Mouse (Mus musculus) liver, adult 2 months (tissue): ENCODE results near the gene Tmem265. TPM values are rescaled to one million over a fixed set of nuclear protein-coding genes. Genes with fewer than 3 reads are reported as not detected.
A peak's percentile ranks its signal among the peaks of the same experiment; 100 is the strongest.

Experiments
- DNase-seq: peaks from one replicate; pipeline ENCODE4 v3.0.0-alpha.2; 2011; ENCODE audit warnings: low read depth, low spot score; ENCODE audit errors: extremely low read depth
- H3K27ac ChIP-seq: fragments of 200-500 bp; replicated peaks from 2 replicates; pipeline ENCODE4 v1.5.1; 2012; ENCODE audit warnings: low read depth, mild to moderate bottlenecking, control low read depth, inconsistent platforms, low read length; ENCODE audit not compliant: insufficient read depth
- H3K27me3 ChIP-seq: fragments of 200-500 bp; 2 replicates; pipeline ENCODE4 v1.6.1; 2012; ENCODE audit warnings: mild to moderate bottlenecking, moderate library complexity, low read length, inconsistent platforms; ENCODE audit not compliant: control insufficient read depth, insufficient read depth
- H3K36me3 ChIP-seq: fragments of 200-500 bp; 2 replicates; pipeline ENCODE4 v1.6.1; 2012; ENCODE audit warnings: low read length, inconsistent platforms; ENCODE audit not compliant: control insufficient read depth, insufficient read depth
- H3K4me1 ChIP-seq: fragments of 200-500 bp; 2 replicates; pipeline ENCODE4 v1.6.1; 2011; ENCODE audit warnings: low read length; ENCODE audit not compliant: control insufficient read depth, insufficient read depth
- H3K4me3 ChIP-seq: fragments of 200-500 bp; 2 replicates; pipeline ENCODE4 v1.5.1; 2011; ENCODE audit warnings: low read depth, mild to moderate bottlenecking, control low read depth, low read length, moderate library complexity; ENCODE audit not compliant: insufficient read depth
- H3K79me2 ChIP-seq: fragments of 200-500 bp; 2 replicates; pipeline ENCODE4 v1.6.1; 2012; ENCODE audit warnings: inconsistent platforms, mild to moderate bottlenecking, low read length, moderate library complexity; ENCODE audit not compliant: control insufficient read depth, insufficient read depth
- H3K9ac ChIP-seq: fragments of 200-500 bp; 2 replicates; pipeline ENCODE4 v1.6.1; 2012; ENCODE audit warnings: low read depth, mild to moderate bottlenecking, control low read depth, inconsistent platforms, low read length
- CTCF ChIP-seq: fragments of 200-500 bp; IDR thresholded peaks from 2 replicates; pipeline ENCODE4 v1.5.1; 2011; ENCODE audit warnings: low read depth, low read length, control low read depth
- POLR2A ChIP-seq: fragments of 200-500 bp; IDR thresholded peaks from 2 replicates; pipeline ENCODE4 v1.6.1; 2011; ENCODE audit warnings: low read length, control low read depth; ENCODE audit not compliant: insufficient read depth; ENCODE audit errors: extremely low read depth
- WGBS: fragments of 180-500 bp; shearing (Covaris S2); methylation state at CpG from one replicate; pipeline ENCODE4 v1.1.7; 2018; 5-methylcytosine and 5-hydroxymethylcytosine counted together
- polyA plus RNA-seq: library from polyadenylated mRNA; depleted of rRNA; stranded (reverse); fragments of >200 nt; gene quantifications from 2 replicates; pipeline ENCODE4 v1.2.3, GENCODE M21; 2012
- total RNA-seq: library from RNA; depleted of rRNA; stranded (reverse); fragments of >200 nt; gene quantifications from 2 replicates; pipeline ENCODE4 v1.2.3, GENCODE M21; 2014

Gene Tmem265
- total and polyA plus RNA-seq, 2 experiments, result 2.7 TPM; not detected in 1

- Histone ChIP-seq H3K27me3 (no peaks in the 10 kb centered on the region), H3K4me1 (peaks cover 8% of the 10 kb centered on the region; the same call in 1 of the 2 replicates), H3K27ac (no peak overlapping the region; the same call in 1 of the 2 replicates), H3K4me3 (peak overlapping the region; percentile 80), H3K79me2 (peaks cover 7% of the 10 kb centered on the region; the same call in 1 of the 2 replicates), H3K9ac (peak overlapping the region; percentile 88), H3K36me3 (peaks cover 25% of the 10 kb centered on the region)
- WGBS, result 4% methylated on average over 29 of the region's 29 CpGs
- no peak for DNase-seq
- TF ChIP-seq CTCF (no peak), POLR2A (no peak)
Measured at GRCm38 (mm10) chr7:127588901-127589300, 27.7 kb downstream of the Tmem265 start.

GRCm38 (mm10) chr7:127589637-127590036 is 28.4 kb downstream of the Tmem265 start:
- no peak for TF ChIP-seq POLR2A
- no peak for TF ChIP-seq CTCF
- no peak for DNase-seq
- Histone ChIP-seq H3K79me2 (peaks cover 7% of the 10 kb centered on the region; the same call in 1 of the 2 replicates), H3K27me3 (no peaks in the 10 kb centered on the region), H3K4me3 (no peak overlapping the region), H3K4me1 (peaks cover 8% of the 10 kb centered on the region; the same call in 1 of the 2 replicates), H3K27ac (no peak overlapping the region), H3K9ac (no peak overlapping the region), H3K36me3 (peaks cover 32% of the 10 kb centered on the region)
- WGBS, result 92% methylated on average over 9 of the region's 9 CpGs

- no peak for DNase-seq
- Histone ChIP-seq H3K36me3 (peaks cover 46% of the 10 kb centered on the region), H3K79me2 (peaks cover 7% of the 10 kb centered on the region; the same call in 1 of the 2 replicates), H3K4me3 (no peak overlapping the region), H3K4me1 (peaks cover 8% of the 10 kb centered on the region; the same call in 1 of the 2 replicates), H3K27ac (no peak overlapping the region), H3K9ac (no peak overlapping the region), H3K27me3 (no peaks in the 10 kb centered on the region)
- TF ChIP-seq POLR2A (no peak), CTCF (no peak)
- WGBS, result 87% methylated on average over 10 of the region's 10 CpGs
Measured at GRCm38 (mm10) chr7:127591108-127591507, 29.9 kb downstream of the Tmem265 start.

GRCm38 (mm10) chr7:127592575-127592974 is 31.4 kb downstream of the Tmem265 start:
- DNase-seq, result no peak
- Histone ChIP-seq H3K4me3 (no peak overlapping the region), H3K4me1 (peaks cover 8% of the 10 kb centered on the region; the same call in 1 of the 2 replicates), H3K9ac (no peak overlapping the region), H3K36me3 (peaks cover 49% of the 10 kb centered on the region), H3K27me3 (no peaks in the 10 kb centered on the region), H3K27ac (no peak overlapping the region), H3K79me2 (peaks cover 7% of the 10 kb centered on the region; the same call in 1 of the 2 replicates)
- TF ChIP-seq POLR2A (no peak), CTCF (no peak)
- 91% methylated on average over 14 of the region's 14 CpGs for WGBS

GRCm38 (mm10) chr7:127596747-127597146 is 35.6 kb downstream of the Tmem265 start:
- no peaks in the 10 kb centered on the region for H3K4me1 ChIP-seq
- no peak overlapping the region for H3K27ac ChIP-seq
- H3K79me2 ChIP-seq, result no peaks in the 10 kb centered on the region
- no peak overlapping the region for H3K4me3 ChIP-seq
- no peak for DNase-seq
- no peak overlapping the region for H3K9ac ChIP-seq
- 95% methylated on average over 17 of the region's 17 CpGs for WGBS
- no peaks in the 10 kb centered on the region for H3K27me3 ChIP-seq
- peaks cover 50% of the 10 kb centered on the region for H3K36me3 ChIP-seq
- no peak for TF ChIP-seq POLR2A
- TF ChIP-seq CTCF, result no peak

- no peak for TF ChIP-seq POLR2A
- no peak for TF ChIP-seq CTCF
- Histone ChIP-seq H3K27me3 (no peaks in the 10 kb centered on the region), H3K79me2 (no peaks in the 10 kb centered on the region), H3K36me3 (peaks cover 19% of the 10 kb centered on the region), H3K27ac (no peak overlapping the region), H3K9ac (no peak overlapping the region), H3K4me1 (no peaks in the 10 kb centered on the region), H3K4me3 (no peak overlapping the region)
- 97% methylated on average over 7 of the region's 7 CpGs for WGBS
- DNase-seq, result no peak
Measured at GRCm38 (mm10) chr7:127600612-127601011, 39.4 kb downstream of the Tmem265 start.
